Mouse (Mus musculus) hindbrain, postnatal 0 days (tissue): ENCODE data around the gene Meis1. TPM values are rescaled to one million over a fixed set of nuclear protein-coding genes. Genes with fewer than 3 reads are reported as not detected.

Source experiments
- ATAC-seq: fragments of 200-750 bp; cut with Nextera tagmentation; 2 replicates; pipeline ENCODE4 v1.8.0; 2017; ENCODE audit warnings: mild to moderate bottlenecking, moderate TSS enrichment, moderate library complexity
- DNase-seq: peaks from one replicate; pipeline ENCODE4 v3.0.0-alpha.2; 2015; ENCODE audit warnings: low spot score
- H3K27ac ChIP-seq: fragments of 300-500 bp; sonication (generic); 2 replicates; pipeline ENCODE4 v1.5.1; 2014; ENCODE audit warnings: mild to moderate bottlenecking
- H3K27me3 ChIP-seq: fragments of 300-500 bp; sonication (generic); 2 replicates; pipeline ENCODE4 v1.6.1; 2014; ENCODE audit warnings: low read length, mixed read lengths; ENCODE audit not compliant: insufficient read depth
- H3K36me3 ChIP-seq: fragments of 300-500 bp; sonication (generic); 2 replicates; pipeline ENCODE4 v1.6.1; 2014; ENCODE audit warnings: low read length, mixed read lengths; ENCODE audit not compliant: insufficient read depth
- H3K4me1 ChIP-seq: fragments of 300-500 bp; sonication (generic); 2 replicates; pipeline ENCODE4 v1.6.1; 2014; ENCODE audit warnings: antibody characterized with exemption, low read length, mixed read lengths; ENCODE audit not compliant: insufficient read depth
- H3K4me2 ChIP-seq: fragments of 300-500 bp; sonication (generic); 2 replicates; pipeline ENCODE4 v1.6.1; 2014; ENCODE audit warnings: low read depth, mild to moderate bottlenecking, low read length, moderate library complexity, mixed read lengths
- H3K4me3 ChIP-seq: fragments of 300-500 bp; sonication (generic); 2 replicates; pipeline ENCODE4 v1.5.1; 2014; ENCODE audit warnings: low read length
- H3K9ac ChIP-seq: fragments of 300-500 bp; sonication (generic); replicated peaks from 2 replicates; pipeline ENCODE4 v1.6.1; 2014; ENCODE audit warnings: mild to moderate bottlenecking, low read length, moderate library complexity, mixed read lengths
- H3K9me3 ChIP-seq: fragments of 300-500 bp; sonication (generic); 2 replicates; pipeline ENCODE4 v1.6.1; 2016; ENCODE audit warnings: low read length, mixed read lengths
- CTCF ChIP-seq: IDR thresholded peaks from 2 replicates; pipeline ENCODE4 v1.5.1; 2016; ENCODE audit warnings: antibody characterized with exemption, control low read depth, low read depth
- WGBS: fragments of 180-500 bp; shearing (Covaris S2); extraction: QIAGEN DNeasy Blood & Tissue Kit; methylation state at CpG from one replicate; pipeline ENCODE4 v1.1.7; 2014; 5-methylcytosine and 5-hydroxymethylcytosine counted together
- polyA plus RNA-seq: library from polyadenylated mRNA; unstranded; fragments of >200 nt; fragmentation: Nextera tagmentation; extraction: Ambion mirVana; gene quantifications from 2 replicates; pipeline ENCODE4 v1.2.1, GENCODE M21; 2015
- total RNA-seq: library from RNA; depleted of rRNA; stranded (reverse); fragments of >200 nt; gene quantifications from 2 replicates; pipeline ENCODE4 v1.2.3, GENCODE M21; 2014

The Meis1 gene
- total and polyA plus RNA-seq, 2 experiments from 2014 or later, result 99.4 to 112 TPM

- peak overlapping the region; percentile 99 for H3K27ac ChIP-seq
- ATAC-seq, result no peak
- peak overlapping the region; percentile 97 for H3K9ac ChIP-seq
- DNase-seq, result no peak
- 11% methylated on average over 12 of the region's 12 CpGs for WGBS
- no peaks in the 10 kb centered on the region; the same call in 1 of the 2 replicates for H3K36me3 ChIP-seq
- H3K9me3 ChIP-seq, result no peaks in the 10 kb centered on the region
- H3K4me2 ChIP-seq, result peak overlapping the region; percentile 78
- peak overlapping the region; percentile 72 for H3K4me3 ChIP-seq
- no peaks in the 10 kb centered on the region for H3K4me1 ChIP-seq
- no peaks in the 10 kb centered on the region for H3K27me3 ChIP-seq
- TF ChIP-seq CTCF, result no peak
These were observed 4.7 kb downstream of the Meis1 start for GRCm38 (mm10) chr11:19014113-19014440.

- Histone ChIP-seq H3K4me3 (peak overlapping the region; percentile 72), H3K9ac (peak overlapping the region; percentile 97), H3K36me3 (no peaks in the 10 kb centered on the region; the same call in 1 of the 2 replicates), H3K4me2 (peak overlapping the region; percentile 78), H3K27me3 (no peaks in the 10 kb centered on the region), H3K9me3 (no peaks in the 10 kb centered on the region), H3K27ac (peak overlapping the region; percentile 99), H3K4me1 (peaks cover 3% of the 10 kb centered on the region; the same call in 1 of the 2 replicates)
- TF ChIP-seq CTCF, result no peak
- WGBS, result 13% methylated on average over 25 of the region's 25 CpGs
- ATAC-seq (0 out of 2 replicates have a peak, but pooled peaks have one; percentile 12), DNase-seq (peak; percentile 64)
These were observed 5.4 kb downstream of the Meis1 start for GRCm38 (mm10) chr11:19013141-19014112.

GRCm38 (mm10) chr11:19012463-19013115 is 6.2 kb downstream of the Meis1 start:
- DNase-seq (peak; percentile 25), ATAC-seq (no peak)
- TF ChIP-seq CTCF, result no peak
- peak overlapping the region; percentile 99 for H3K27ac ChIP-seq
- H3K4me2 ChIP-seq, result peak overlapping the region; percentile 78
- no peaks in the 10 kb centered on the region for H3K27me3 ChIP-seq
- 31% methylated on average over 2 of the region's 2 CpGs for WGBS
- H3K4me3 ChIP-seq, result peak overlapping the region; percentile 72
- H3K36me3 ChIP-seq, result no peaks in the 10 kb centered on the region; the same call in 1 of the 2 replicates
- peaks cover 3% of the 10 kb centered on the region; the same call in 1 of the 2 replicates for H3K4me1 ChIP-seq
- peak overlapping the region; percentile 97 for H3K9ac ChIP-seq
- H3K9me3 ChIP-seq, result no peaks in the 10 kb centered on the region

GRCm38 (mm10) chr11:19012001-19012400 is 6.8 kb downstream of the Meis1 start:
- H3K4me2 ChIP-seq, result peak overlapping the region; percentile 78
- H3K9me3 ChIP-seq, result no peaks in the 10 kb centered on the region
- H3K9ac ChIP-seq, result peak overlapping the region; percentile 97
- no peaks in the 10 kb centered on the region; the same call in 1 of the 2 replicates for H3K36me3 ChIP-seq
- H3K4me3 ChIP-seq, result peak overlapping the region; percentile 72
- 20% methylated on average over 2 of the region's 2 CpGs for WGBS
- no peak for ATAC-seq
- no peak for TF ChIP-seq CTCF
- no peaks in the 10 kb centered on the region for H3K27me3 ChIP-seq
- H3K4me1 ChIP-seq, result peaks cover 6% of the 10 kb centered on the region; the same call in 1 of the 2 replicates
- peak overlapping the region; percentile 99 for H3K27ac ChIP-seq
- DNase-seq, result peak; percentile 43

GRCm38 (mm10) chr11:19011108-19011805 is 7.5 kb downstream of the Meis1 start:
- H3K4me2 ChIP-seq, result peak overlapping the region; percentile 78
- ATAC-seq (no peak), DNase-seq (peak; percentile 35)
- TF ChIP-seq CTCF, result no peak
- peak overlapping the region; percentile 97 for H3K9ac ChIP-seq
- H3K36me3 ChIP-seq, result no peaks in the 10 kb centered on the region; the same call in 1 of the 2 replicates
- 13% methylated on average over 9 of the region's 9 CpGs for WGBS
- peak overlapping the region; percentile 88 for H3K27ac ChIP-seq
- H3K9me3 ChIP-seq, result no peaks in the 10 kb centered on the region
- peak overlapping the region; percentile 72 for H3K4me3 ChIP-seq
- no peaks in the 10 kb centered on the region for H3K27me3 ChIP-seq
- peaks cover 8% of the 10 kb centered on the region; the same call in 1 of the 2 replicates for H3K4me1 ChIP-seq

GRCm38 (mm10) chr11:19010396-19010811 is 8.4 kb downstream of the Meis1 start:
- Histone ChIP-seq H3K27ac (peak overlapping the region; percentile 88), H3K36me3 (no peaks in the 10 kb centered on the region; the same call in 1 of the 2 replicates), H3K4me1 (peaks cover 16% of the 10 kb centered on the region; the same call in 1 of the 2 replicates), H3K27me3 (no peaks in the 10 kb centered on the region), H3K4me2 (peak overlapping the region; percentile 78), H3K9me3 (no peaks in the 10 kb centered on the region), H3K4me3 (peak overlapping the region; percentile 72), H3K9ac (peak overlapping the region; percentile 97)
- WGBS, result 16% methylated on average over 14 of the region's 14 CpGs
- DNase-seq (peak; percentile 57), ATAC-seq (peak; percentile 42)
- TF ChIP-seq CTCF, result no peak
